Mouse (Mus musculus) midbrain, embryonic 14.5 days (tissue): ENCODE measurements around the gene Slc2a13. TPM values are rescaled to one million over a fixed set of nuclear protein-coding genes. Genes with fewer than 3 reads are reported as not detected.

Source experiments
- polyA plus RNA-seq: library from polyadenylated mRNA; unstranded; fragments of >200 nt; fragmentation: Nextera tagmentation; extraction: Ambion mirVana; gene quantifications from 2 replicates; pipeline ENCODE4 v1.2.1, GENCODE M21; 2014

Slc2a13 gene
- polyA plus RNA-seq, 1 experiment from 2014 or later, result 4.1 TPM

Other genes starting within 250 kb of the Slc2a13 start
- gene Lrrk2, start 99.9 kb upstream of the Slc2a13 start, polyA plus RNA-seq, result 1.5 and 1.8 TPM in 2 replicates